Mouse (Mus musculus): ENCODE results near the gene Map2k1.

Map2k1 gene

DNA sequence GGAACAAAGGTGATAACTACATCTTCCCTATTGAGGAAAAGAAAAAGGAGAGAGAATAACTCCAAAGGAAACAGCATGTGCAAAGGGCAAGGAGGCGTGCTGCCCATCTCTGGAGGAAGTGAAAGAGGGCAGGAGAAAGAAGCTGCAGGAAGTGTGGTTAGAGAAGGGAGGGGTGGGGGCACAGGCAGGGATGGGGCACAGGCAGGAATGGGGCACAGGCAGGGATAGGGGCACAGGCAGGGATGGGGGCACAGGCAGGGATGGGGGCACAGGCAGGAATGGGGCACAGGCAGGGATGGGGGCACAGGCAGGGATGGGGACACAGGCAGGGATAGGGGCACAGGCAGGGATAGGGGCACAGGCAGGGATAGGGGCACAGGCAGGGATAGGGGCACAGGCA, 4.1 kb downstream of the Map2k1 start:
- no peak for DNase-seq (ENCODE audit: low spot score)

DNA sequence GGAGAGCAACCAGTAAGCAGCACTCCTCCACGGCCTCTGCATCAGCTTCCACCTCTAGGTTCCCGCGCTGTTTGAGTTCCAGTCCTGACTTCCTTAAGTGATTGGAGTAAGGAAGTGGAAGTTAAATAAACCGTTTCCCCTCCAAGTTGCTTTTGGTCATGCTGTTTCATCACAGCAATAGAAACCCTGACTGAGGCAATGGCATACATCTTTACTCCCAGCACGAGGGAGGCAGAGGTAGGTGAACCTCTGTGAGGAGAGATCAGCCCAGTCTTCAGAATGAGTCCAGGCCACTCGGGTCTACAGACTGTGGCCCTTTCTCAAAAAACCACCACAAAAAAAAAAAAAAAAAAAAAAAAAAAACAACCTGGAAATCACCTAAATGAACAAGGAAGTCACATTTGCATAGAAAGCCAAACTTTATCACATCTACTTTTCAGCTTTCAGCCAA, 11.0 kb downstream of the Map2k1 start:
- DNase-seq (ENCODE audit: low spot score), result no peak

DNA sequence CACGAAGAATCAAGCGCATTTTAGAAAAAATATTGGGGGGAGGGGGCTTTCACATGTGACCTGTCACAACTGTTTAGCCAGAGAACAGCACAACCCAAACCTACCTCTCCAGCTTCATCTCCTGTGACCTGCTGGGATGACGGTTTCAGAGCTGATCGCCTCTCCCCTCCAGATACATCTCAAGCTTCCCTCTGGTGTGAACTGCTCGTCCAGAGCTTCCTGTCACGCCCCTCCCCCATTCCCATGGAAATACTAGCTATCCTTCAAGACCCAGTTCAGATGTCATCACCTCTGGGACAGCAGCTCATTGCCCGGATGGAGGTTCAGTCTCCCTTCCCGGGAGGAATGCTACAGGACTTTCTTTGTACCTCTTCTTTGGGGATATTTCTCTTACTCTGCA, 12.8 kb downstream of the Map2k1 start:
- peak; percentile 82 for DNase-seq (ENCODE audit: low spot score)

DNA sequence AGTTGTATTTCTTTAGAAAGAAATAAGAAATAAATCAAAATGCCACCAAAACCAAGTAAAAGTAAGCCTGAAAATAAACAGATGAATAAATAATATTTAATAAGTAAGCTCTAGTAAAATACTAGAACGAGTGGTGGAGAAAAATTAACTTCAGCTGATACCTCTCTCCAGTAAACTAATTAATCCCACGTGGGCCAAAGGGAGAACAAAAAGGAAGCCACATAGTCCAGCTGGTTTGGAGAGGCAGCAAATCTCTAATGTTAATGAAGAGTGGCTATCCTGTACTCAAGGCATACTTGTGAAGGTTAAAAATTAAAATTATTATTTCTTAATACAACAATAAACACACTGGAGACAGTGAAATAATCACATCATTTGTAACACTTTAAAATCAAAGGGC, 13.3 kb downstream of the Map2k1 start:
- DNase-seq (ENCODE audit: low spot score), result no peak

DNA sequence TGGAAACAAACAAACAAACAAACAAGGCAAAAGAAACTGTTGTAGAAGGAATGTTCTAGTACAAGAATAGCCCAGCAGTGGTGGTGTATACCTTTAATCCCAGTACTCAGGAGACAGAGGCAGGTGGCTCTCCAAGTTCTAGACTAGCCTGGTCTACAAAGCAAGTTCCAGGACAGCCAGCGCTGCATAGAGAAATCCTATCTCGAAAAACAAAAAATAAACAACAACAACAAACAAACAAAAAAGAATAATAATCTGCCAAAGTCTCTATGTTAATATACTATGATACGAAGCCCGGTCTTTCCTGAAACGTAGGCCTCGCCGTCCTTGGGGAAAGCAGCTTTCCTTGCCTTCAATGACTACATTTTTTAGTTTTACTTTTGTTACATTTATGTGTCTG, 17.4 kb downstream of the Map2k1 start:
- DNase-seq (ENCODE audit: low spot score), result no peak

DNA sequence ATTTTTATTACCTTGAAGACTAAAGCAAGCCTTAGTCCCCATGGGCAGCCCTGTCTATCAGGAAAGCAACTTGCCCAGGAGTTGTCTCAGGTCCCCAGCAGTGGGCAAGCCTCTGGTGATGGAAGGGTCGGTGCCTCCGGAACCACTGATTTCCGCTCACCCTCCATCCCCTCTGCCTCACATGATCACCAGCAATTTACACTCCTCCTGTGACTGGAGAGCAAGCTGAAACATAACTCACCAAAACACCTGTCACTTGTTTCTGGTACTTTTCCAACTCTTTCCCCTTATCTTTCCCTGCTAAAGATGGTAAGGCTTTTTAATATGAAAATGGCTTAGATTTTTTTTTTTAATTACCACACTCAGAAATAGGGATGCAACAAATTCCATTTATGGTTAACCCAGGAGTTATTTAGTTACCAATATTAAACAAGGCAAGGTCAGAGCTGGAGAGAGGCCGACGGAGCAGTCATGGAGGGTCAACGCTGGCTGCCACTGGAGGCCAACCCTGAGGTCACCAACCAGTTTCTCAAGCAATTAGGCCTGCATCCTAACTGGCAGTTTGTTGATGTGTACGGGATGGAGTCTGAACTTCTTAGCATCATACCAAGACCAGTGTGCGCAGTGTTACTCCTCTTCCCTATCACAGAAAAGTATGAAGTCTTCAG, 18.5 kb downstream of the Map2k1 start, which contains the start of gene Uchl4:
Gene Uchl4 (plus strand): TSS at position 434 of the 668 bp plus-strand sequence.
- DNase-seq (ENCODE audit: low spot score), result no peak

DNA sequence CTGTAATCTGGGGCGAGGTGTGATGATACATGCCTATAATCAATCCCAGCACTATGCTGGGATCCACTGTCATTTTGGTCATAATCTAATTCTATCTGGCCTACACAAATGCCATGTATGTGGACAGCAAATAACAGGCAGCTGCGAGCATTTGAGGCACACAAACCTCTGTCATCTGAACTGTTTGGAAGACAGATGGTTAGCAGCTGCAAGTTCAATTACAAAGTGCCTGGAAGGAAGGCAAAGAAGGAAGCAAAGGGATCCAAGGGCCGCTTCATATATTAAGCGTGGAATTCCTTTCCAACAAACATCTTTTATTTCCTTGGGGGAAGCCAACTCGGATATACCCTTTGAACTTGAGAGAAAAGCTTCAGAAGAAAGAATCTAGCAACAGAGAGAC, 19.8 kb downstream of the Map2k1 start:
- peak; percentile 54 for DNase-seq (ENCODE audit: low spot score)

DNA sequence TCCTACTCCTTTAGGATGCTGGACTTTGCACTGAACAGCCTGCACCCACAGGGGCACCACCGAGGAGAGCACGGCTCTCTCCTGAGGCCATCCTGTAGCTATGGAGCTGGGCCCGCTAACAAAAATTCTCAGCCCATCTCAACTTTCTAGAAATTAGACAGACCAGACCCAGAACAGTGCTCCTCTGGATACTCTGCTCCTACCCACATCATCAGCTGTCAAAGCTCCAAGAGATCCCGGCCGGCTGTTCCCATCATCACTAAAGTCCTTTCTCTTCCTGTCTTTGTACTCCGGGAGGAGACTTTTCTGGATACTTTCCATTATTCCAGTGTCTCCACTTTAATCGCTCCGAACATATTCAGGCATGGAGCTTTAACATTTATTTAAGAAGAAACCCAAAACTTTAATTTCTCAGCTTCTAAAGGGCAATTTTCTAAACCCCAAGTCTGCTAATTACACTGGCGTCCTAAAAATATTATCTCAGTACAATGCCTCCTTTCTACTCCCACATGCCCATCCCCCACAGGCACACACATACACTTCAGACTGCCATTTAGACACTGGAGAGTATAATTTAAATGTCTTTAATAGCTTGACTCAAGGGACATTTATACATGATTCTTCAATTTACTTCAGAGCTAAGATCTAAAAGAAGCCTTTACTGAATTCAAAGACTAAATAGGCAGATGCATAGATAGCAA, 21.0 kb downstream of the Map2k1 start:
- peak; percentile 47 for DNase-seq (ENCODE audit: low spot score)

DNA sequence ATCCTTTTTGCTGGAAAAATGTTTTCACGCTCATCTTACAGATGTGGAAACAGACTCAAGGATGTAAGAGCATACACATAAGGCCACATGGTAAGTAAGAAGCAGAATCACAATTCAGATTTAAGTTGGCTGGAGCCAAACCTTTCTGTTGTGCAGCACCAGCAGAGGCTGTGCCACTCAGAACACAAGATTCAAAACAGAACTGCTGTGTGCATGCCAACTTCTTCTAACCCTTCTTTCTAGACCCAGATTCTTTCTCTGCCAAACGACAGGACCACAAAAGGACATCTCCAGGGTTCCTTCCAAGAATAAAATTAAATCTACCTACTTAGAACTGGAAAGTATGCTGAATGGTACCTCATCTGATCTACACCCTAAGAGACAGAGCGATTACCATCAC, 21.8 kb downstream of the Map2k1 start:
- no peak for DNase-seq (ENCODE audit: low spot score)

DNA sequence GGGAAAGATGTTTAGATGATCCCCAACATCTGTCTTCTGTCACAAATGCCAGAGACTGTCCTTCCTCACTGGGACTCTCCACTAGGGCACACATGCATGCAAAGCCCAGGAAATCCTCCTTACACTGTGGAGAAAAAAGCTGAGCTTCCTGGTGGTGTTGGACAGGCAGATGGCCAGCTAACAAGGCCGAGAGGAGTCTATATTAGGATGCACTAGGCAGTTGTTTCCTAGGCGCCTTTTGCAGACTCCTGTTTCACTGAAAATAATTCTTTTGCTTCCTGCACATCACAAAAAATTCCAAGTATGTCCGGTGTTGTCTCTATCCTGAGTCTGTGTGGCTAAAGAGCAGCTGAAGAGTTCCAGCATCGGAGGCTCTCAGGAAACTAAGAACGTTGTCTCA, 22.3 kb downstream of the Map2k1 start:
- DNase-seq (ENCODE audit: low spot score), result no peak

DNA sequence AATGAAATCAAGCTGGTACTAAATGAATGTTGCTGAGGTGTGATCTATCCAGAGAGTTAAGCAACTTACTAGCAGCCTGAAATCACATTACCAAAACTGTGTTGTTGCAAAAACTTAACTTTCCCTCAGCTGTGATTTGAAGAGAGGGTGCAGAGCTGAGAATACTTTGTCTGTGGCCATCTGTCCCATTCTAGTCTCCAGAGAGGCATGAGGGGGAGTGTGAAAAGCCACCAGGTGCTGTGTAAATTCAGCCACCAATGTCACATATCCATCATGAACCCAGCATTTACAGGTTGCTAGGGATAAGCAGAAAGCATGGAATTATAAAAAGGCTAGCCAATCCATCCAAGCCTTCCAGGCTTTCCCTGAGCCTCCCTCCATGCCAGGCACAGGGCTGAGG, 24.5 kb downstream of the Map2k1 start:
- DNase-seq (ENCODE audit: low spot score), result no peak

DNA sequence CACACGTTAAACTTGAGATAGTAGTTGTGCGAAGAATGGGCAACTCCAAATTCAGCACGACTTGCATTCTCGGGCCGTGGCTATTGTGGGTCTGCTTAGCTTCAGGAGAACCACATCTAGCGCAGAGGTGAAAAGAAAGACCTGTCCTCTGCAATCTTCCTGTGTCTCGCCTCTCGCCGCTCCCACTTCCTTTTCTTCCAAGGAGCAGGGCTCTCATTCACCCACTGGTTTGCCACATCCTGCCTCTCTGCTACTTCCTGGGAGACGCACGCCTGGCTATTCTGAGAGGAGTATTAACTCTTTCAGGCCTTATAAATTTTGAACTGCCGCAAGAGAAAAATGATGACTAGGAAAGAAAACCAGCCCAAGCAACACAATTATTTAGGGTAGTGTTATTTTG, 25.7 kb downstream of the Map2k1 start:
- no peak for DNase-seq (ENCODE audit: low spot score)

DNA sequence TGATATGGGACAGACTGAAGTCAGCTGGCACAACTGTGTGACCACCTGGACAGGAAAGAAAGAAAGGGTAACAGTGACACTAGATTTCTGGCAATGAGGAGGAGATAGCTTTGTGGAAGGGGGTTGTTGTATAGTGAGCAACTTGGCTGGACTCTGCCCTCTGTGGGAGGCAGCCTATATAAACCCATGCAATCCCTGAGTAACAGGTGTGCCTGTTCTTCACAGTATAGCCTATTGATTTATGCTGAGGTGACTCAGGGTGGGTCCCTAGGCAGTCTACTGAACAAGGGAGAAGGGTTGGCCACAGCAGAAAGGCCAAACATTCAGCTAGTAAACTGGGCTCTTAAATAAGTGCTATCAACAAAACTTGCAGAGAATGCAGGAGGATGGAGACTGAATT, 27.6 kb downstream of the Map2k1 start:
- DNase-seq (ENCODE audit: low spot score), result no peak

DNA sequence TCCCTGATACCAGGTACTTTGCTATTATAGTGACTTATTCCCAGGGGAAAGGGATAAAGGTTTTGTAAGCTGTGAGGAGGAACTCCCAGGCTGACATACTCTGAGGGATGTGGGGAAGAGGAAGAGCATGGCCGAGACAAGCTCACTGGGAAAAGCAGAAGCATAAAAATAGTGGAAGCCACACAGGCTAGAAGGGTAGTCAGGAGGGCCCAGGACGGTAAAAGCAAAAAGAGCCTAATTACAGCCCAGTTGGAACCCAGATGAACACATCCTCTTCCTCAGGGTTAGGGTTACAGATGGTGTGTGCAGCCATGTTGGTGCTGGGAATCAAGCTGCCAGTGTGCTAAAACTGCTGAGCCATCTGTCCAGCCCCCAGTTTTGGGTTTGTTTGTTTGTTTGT, 31.3 kb downstream of the Map2k1 start:
- no peak for DNase-seq (ENCODE audit: low spot score)

DNA sequence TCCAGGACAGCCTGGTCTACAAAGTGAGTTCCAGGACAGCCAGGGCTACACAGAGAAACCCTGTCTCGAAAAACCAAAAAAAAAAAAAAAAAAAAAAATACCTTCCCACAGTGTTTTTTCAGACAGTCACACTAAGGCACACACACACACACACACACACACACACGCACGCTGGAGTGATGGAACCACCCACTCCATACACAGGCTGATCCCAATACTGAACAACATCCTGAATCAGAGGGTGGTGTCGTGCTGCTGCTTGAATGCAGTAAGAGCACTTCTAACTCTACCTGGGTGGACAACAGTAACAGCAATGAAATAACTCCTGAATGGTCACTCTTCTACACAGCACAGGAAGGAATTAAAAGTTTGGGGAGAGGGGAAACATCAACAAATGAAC, 32.0 kb downstream of the Map2k1 start:
- no peak for DNase-seq (ENCODE audit: low spot score)

DNA sequence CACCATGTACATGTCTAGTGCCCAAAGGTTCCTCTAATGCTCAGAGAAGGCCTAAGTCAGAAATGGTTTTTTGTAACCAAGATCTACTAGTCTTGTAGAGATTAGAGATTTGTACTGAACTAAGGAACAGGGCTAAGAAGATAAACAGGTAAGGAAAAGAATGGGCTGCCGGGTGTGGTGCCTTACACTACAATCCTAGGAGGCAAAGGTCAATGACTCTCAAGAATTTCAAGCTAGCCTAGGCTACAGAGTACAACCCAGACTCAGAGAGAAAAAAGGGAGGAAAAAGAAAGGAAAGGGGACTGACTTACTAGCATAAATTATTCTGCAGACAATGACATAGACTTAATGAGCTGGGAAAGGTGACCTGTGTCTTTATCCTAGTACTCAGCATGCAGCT, 32.8 kb downstream of the Map2k1 start:
- no peak for DNase-seq (ENCODE audit: low spot score)

DNA sequence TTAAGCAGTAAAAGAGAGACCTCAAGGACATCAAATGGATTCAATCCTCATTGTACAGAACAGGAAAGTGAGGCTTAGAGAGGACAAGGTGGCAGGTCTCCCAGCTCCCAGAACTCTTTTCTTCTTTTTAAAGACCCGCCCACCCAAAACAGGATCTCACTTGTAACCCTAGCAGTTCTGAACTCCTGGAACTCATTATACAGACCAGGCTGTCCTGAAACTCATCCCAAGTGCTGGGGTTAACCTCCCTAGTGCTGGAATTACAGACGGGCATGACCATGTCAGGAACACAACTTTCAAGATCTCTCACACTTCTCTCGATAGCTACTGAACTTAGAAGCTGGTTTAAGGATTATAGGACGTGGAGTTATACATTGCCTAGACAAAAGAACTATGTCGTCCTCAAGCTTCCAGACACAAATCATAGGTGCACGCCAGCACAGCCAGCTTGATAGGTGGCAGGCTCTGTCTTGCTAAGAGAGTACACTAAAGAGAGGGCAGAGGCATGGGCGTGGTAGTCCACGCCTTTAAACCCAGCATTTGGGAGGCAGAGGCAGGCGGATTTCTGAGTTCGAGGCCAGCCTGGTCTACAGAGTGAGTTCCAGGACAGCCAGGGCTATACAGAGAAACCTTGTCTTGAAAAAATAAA, 33.5 kb downstream of the Map2k1 start:
- no peak for DNase-seq (ENCODE audit: low spot score)

DNA sequence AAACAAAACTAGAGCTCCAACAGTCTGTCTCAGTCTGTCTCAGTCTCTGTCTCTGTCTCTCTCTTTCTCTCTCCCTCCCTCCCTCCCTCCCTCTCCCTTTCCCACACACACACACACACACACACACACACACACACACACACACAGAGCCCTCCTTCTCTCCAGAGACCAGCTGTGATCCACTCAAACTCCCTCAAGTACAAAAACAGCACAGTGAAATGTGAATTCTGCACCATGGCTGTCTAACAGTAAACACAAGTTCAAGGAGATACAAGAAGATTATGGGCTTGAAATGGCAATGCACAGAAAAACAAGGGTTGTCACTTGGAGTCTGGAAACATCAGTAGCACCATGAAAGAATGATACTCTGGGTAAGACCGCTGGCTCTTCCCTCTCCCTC, 34.1 kb downstream of the Map2k1 start:
- DNase-seq (ENCODE audit: low spot score), result no peak

DNA sequence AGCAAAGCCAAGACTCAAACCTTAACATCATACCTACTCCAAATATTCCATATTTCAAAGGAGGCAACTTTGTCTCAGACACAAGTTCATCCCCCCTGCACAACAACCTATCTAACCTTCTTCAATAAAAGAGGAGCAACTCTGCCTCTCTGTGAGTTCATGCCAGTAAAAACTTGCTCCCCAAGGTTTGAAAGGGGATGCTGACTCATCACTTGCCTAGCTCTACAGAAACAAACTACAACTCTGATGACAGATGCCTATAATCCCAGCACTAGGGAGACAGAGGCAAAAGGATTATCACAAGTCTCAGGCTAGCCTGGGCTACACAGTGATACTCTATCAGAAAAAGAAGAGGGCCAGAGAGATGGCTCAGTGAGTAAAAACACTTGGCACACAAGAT, 35.5 kb downstream of the Map2k1 start:
- DNase-seq (ENCODE audit: low spot score), result no peak

DNA sequence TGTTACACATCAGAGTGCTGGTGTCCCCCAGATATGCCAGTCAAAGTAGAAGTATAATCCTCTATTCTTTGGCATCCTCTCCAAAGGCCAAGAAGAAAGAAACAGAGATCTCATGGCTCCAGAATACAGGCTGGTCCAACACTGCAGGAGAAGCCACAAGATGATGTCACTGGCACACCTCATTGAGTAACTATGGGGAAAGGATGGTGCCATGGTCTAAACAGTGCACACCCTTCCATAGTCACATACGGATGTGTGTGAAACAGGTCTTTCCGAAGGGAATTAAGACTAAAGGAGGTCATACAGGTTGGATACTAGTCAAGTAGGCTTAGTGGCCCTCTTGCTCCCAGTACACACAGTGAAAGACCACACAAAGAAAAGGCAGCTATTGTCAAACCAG, 36.8 kb downstream of the Map2k1 start:
- DNase-seq (ENCODE audit: low spot score), result no peak

DNA sequence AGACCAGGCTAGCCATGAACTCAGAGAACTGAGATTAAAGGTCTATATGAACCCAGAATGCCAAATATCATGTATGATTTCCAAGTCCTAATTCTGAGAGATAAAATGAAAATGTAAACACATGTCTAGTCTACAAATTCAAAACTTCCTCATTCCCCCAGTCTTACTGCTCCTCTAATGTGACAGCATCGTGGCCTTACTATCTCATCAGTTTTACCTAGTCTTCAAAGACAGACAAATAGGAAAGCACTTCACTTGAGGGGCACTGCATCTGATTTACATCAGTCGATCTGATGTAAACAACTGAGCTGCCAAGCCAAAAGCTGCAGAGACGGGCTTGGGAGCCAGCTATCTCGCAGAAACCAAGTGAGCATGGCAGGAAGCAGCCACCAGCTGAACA, 37.3 kb downstream of the Map2k1 start:
- DNase-seq (ENCODE audit: low spot score), result no peak

DNA sequence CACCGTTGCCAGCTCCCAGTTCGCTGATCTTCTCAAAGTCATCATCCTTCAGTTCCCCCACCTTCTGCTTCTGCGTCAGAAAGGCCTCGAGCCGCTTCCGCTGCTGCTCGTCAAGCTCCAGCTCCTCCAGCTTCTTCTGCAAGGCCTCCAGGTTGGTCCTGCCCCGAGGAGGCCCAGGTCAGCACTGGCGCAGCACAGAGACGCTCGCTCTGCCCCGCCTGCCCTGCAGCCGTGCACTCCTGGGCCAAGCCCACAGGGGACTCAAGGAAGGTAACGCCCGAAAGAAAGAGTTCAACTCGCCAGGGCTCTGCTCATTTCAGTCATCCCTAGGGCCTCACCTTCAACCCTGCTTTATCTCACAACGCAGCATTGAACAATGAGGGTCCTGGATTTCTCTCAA, 39.0 kb downstream of the Map2k1 start:
- DNase-seq (ENCODE audit: low spot score), result no peak

DNA sequence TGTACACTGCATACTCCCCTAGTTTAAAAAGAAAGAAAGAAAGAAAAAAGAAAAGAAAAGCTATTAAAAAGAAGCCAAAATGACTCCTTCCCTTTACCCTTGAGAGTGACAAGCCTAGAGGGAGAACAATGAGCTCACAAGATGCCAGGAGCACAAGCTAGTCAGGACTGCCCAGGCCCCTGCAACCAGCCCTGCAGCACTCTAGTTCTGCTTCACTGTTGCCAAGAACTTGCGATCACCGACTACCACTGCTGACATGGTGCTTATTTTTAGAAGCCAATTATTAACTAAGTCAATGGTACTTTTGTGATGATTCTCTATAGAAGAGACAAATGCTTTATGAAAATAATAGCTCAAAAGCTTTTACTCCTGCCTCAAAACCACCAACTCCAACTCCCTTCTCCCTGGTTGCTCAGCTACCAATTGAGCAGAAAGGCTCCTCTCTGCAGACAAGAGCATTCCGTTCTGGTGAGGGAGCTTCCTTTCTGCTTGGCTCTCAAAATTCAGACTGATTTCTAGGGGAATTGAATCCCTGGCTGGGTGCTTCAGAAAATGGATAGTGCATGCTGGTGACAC, 45.8 kb downstream of the Map2k1 start:
- no peak for DNase-seq (ENCODE audit: low spot score)
